16 mouse cellular contexts compared by ENCODE assay signal in the genomic region with DNA sequence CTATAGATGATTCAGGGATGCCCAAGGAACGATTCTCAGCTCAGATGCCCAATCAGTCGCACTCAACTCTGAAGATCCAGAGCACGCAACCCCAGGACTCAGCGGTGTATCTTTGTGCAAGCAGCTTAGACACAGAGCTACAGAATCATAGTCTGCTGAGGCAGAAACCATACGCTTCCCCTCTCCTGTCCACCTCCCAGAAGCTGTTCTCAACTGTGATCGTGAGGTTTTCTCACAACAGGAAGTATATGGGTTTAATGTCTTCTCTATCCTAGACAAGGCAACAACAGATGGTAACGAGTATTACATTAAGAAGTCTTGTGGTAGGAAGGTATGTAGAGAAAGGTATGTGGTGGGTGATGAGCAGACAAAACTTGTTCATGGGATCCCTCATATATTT.
"Had no signal": no experiment of that assay in that cellular context is flagged by ENCODE, and none has a peak within 500 bp of the region (broad histone marks: within the 10 kb centered on the region; RNA-seq: fewer than 3 reads in every experiment).

No protein-coding gene starts in this region.

- ATAC-seq: liver, embryonic 12.5 days; midbrain, embryonic 15.5 days had no signal

- H3K9me3 ChIP-seq: limb, embryonic 15.5 days; liver, embryonic 12.5 days; lung, embryonic 15.5 days; midbrain, embryonic 15.5 days; neural tube, embryonic 13.5 days; stomach, embryonic 15.5 days had no signal

- H3K27me3 ChIP-seq: limb, embryonic 15.5 days; liver, embryonic 12.5 days; lung, embryonic 15.5 days; midbrain, embryonic 15.5 days; neural tube, embryonic 13.5 days; stomach, embryonic 15.5 days had no signal

- H3K36me3 ChIP-seq: limb, embryonic 15.5 days; liver, embryonic 12.5 days; lung, embryonic 15.5 days; midbrain, embryonic 15.5 days; neural tube, embryonic 13.5 days; stomach, embryonic 15.5 days had no signal

- H3K4me2 ChIP-seq: limb, embryonic 15.5 days; liver, embryonic 12.5 days; lung, embryonic 15.5 days; midbrain, embryonic 11.5 days; midbrain, embryonic 15.5 days; neural tube, embryonic 13.5 days; stomach, embryonic 15.5 days had no signal

- H3K27ac ChIP-seq: kidney, postnatal 0 days; limb, embryonic 15.5 days; liver, embryonic 12.5 days; lung, embryonic 15.5 days; midbrain, embryonic 15.5 days; neural tube, embryonic 13.5 days; stomach, embryonic 15.5 days had no signal

- H3K9ac ChIP-seq: limb, embryonic 15.5 days; liver, embryonic 12.5 days; lung, embryonic 15.5 days; midbrain, embryonic 15.5 days; neural tube, embryonic 13.5 days; stomach, embryonic 15.5 days had no signal

- H3K4me1 ChIP-seq: limb, embryonic 15.5 days; liver, embryonic 12.5 days; lung, embryonic 15.5 days; midbrain, embryonic 15.5 days; neural tube, embryonic 13.5 days; stomach, embryonic 15.5 days had no signal

- DNase-seq: kidney, adult 11 months; kidney, adult 9 months; kidney, postnatal 36 days; layer of hippocampus, adult 9-11 months; layer of hippocampus, postnatal 36 days; lung, postnatal 14 days; right cerebral cortex, postnatal 14 days; thymus, postnatal 14 days had no signal

- H3K4me3 ChIP-seq: limb, embryonic 15.5 days; liver, embryonic 12.5 days; lung, embryonic 15.5 days; midbrain, embryonic 15.5 days; neural tube, embryonic 13.5 days; stomach, embryonic 15.5 days had no signal
